Mouse (Mus musculus) ES-CJ7 (cell line): ENCODE data around the gene Cox7c.
A peak's percentile ranks its signal among the peaks of the same experiment; 100 is the strongest.

Experiments
- DNase-seq: peaks from one replicate; pipeline ENCODE4 v3.0.0; 2011; ENCODE audit warnings: low read depth, low spot score

Cox7c gene

GRCm38 (mm10) chr13:86046254-86046951, at the start of gene Cox7c:
TSS of gene Cox7c (minus strand) at chr13:86046904.
- peak; percentile 96 for DNase-seq

GRCm38 (mm10) chr13:86068011-86068724, 21.5 kb upstream of the Cox7c start:
- DNase-seq: no peak

GRCm38 (mm10) chr13:86067508-86067907, 20.8 kb upstream of the Cox7c start:
- no peak for DNase-seq

DNA sequence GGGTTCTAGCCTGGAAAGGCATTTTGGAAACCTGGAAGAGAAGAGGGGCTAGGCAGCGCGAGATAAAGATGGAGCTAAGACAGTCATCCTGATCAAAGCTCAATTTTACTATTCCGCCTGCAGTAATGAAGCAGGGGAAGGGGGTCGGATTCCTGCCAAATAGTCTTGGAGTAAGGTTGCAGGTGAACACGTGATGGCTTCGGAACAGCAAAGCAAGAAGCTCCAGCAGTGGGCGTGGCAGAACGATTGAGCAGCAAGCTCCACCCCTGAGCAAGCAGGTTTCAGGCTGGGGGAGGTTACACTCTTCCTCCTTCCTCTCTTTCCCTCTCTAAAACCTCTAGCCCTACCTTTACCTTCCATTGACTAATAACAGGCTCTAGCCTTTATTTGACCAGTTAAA, 7.4 kb upstream of the Cox7c start:
- DNase-seq: peak; percentile 92

GRCm38 (mm10) chr13:86004907-86005675, 41.6 kb downstream of the Cox7c start:
- no peak for DNase-seq
